ENCODE assay signal across 8 mouse cellular contexts in the genomic region with DNA sequence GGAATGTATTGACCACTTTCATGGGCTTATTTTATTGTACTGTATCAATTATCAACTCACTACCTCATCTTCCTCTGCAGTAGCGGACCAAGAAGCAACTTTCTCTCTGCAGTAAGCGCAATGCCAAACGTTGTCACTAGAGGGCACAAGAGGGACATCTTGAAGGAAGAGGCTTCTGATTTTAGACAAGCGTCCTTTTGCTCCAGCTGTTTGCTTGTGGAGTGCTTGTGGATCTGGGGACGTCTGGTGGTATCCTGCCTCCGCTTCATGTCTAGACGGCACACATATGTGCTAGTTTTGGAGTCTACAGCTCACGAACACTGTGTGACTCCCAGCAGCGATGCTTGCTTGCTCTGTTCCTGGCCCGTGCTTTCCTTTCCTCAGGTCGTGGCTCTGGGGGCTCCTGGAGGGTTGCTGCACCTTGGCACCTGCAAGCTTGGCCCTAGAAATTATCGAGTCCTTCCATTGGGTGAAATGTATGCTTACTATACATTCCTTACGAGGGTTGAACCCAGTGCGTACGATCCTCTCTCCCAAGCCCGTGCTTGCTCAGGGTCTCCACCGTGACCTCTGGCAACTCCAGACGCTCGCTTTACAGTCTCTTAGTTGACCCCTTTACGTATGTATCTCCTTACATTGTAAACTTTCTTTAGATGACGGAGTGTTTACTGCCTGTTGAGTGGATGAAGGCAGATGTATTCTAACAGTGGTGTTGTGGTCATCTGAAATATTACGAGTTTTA.
DNase-seq lines count a peak whose midpoint lies in the region.

No protein-coding gene starts in this region.

- H3K4me3 ChIP-seq in midbrain, embryonic 10.5 days: no peak overlapping the region

- WGBS in midbrain, embryonic 10.5 days: 67% methylated on average over 22 of the region's 22 CpGs

- H3K4me1 ChIP-seq in midbrain, embryonic 10.5 days: no peaks in the 10 kb centered on the region

- no peaks in the 10 kb centered on the region for H3K36me3 ChIP-seq in midbrain, embryonic 10.5 days

- no peaks in the 10 kb centered on the region for H3K9me3 ChIP-seq in midbrain, embryonic 10.5 days (replicated peaks)

- no peak overlapping the region for H3K27ac ChIP-seq in midbrain, embryonic 10.5 days (replicated peaks)

- H3K27me3 ChIP-seq in midbrain, embryonic 10.5 days (ENCODE audit: low read depth, poor library complexity, severe bottlenecking): no peaks in the 10 kb centered on the region

- DNase-seq in adrenal gland, adult (ENCODE audit: inconsistent age in 2 of 2, low spot score in 1 of 2): peak; percentile 70 to 94
- DNase-seq in cerebellum, postnatal 4 days (ENCODE audit: low spot score in 2 of 2): peak; percentile 88 to 90
- peak; percentile 82 for DNase-seq in gastrocnemius, adult 18-20 months (ENCODE audit: low spot score)
- peak; percentile 86 for DNase-seq in hindlimb bud, embryonic 11.5 days (ENCODE audit: extremely low spot score, low read depth, low spot score)
- DNase-seq in left cerebral cortex, adult 8-10 months (ENCODE audit: low spot score in 2 of 2): peak; percentile 46 to 93
- peak; percentile 83 for DNase-seq in midbrain, embryonic 10.5 days (ENCODE audit: low spot score)
- peak; percentile 67 to 77 for DNase-seq in right cerebral cortex, postnatal 36 days (ENCODE audit: low spot score in 2 of 2)
- DNase-seq in urinary bladder, postnatal 4 days (ENCODE audit: low spot score in 2 of 2): peak; percentile 63 to 85
